Mouse (Mus musculus): Measurements from ENCODE around the gene Mrpl38.
"Not testable (repeated sequence)": the region's sequence is repeated elsewhere in the genome, so short reads cannot be mapped to it uniquely, and the experiment has no call there.

The Mrpl38 gene

DNA sequence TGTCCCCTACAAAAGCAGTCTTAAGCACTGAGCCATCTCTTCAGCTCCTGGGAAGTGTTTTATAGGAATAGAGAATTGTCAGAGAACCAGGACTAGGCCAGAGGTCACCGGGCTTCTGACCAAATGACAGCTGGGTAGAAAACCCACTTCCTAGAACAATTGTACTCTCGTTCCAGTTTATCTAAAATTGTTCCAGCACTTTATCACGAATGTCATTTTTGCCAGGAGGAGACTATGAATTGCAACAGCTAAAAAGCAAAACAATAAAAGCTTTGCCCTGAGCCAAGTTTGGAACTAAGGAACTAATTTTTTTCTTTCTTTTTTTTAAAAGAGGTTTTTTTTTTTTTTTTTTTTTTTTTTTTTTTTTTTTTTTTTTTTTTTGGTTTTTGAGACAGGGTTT lies 43.1 kb downstream of the Mrpl38 start:
- DNase-seq (ENCODE audit: low spot score in 2 of 2): no peak

DNA sequence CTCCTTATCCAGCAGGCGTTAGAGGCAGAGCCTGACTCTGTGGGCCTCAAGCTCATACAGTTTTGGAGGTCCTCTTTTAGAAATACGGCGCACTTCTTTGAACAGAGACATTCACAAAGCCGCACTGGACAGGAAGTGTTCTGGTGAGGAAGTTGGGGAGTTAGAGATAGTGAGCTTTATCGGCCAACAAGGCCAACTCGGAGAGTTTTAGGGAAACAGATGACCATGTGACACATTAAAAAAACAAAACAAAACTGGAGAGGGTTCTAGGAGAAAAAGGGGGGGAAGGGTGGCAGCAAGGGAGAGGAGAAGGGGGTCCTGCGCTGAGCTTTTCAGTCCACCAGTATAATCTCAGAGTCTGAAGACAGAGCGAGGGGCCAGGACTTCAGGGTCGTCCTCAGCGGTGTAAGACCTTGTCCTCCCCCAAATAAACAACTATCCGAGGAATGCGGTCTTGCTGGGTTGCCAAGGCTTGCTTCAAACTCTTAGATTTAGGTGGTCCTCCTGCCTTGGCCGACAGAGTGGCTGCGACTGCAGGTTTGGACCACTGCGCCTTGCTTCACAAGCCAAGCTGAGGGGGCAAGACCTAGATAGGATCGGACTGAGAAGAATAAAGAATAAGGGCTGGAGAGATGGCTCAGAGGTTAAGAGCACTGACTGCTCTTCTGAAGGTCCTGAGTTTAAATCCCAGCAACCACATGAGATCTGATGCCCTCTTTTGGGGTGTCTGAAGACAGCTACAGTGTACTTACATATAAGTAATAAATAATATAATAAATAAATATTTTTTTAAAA lies 44.7 kb downstream of the Mrpl38 start:
- no peak for DNase-seq (ENCODE audit: low spot score in 2 of 2)

DNA sequence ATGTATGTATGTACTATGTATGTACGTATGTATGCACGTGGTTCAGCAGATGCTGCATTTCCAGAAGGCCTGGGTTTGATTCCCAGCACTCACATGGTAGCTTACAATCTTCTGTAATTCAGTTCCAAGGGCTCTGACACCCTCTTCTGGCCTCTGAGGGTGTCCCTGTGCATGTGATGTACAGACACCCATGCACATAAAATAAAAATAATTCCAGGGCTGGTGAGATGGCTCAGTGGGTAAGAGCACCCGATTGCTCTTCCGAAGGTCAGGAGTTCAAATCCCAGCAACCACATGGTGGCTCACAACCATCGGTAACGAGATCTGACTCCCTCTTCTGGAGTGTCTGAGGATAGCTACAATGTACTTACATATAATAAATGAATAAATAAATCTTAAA lies 45.7 kb downstream of the Mrpl38 start:
- DNase-seq (ENCODE audit: low spot score in 2 of 2): not testable (repeated sequence)

DNA sequence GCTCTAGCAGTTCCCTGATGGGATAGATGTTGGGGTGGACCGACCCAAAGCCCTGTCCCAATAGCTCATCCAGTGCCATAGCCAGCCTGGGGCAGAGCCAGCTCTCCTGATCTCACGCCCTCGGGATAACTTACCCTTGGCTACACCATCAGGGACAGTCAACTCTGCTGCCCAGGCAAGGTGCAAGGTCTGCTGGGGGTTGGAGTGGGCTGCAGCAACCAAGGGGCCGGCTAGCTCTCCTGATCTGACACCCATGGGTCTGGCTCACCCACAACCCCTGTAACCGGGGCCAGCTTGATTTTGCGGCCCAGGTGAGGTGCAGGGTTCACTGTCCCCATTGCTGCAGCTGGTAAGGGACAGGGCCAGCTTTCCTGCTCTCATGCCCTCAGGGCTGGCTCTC lies 47.1 kb downstream of the Mrpl38 start:
- DNase-seq (ENCODE audit: low spot score in 2 of 2): no peak

DNA sequence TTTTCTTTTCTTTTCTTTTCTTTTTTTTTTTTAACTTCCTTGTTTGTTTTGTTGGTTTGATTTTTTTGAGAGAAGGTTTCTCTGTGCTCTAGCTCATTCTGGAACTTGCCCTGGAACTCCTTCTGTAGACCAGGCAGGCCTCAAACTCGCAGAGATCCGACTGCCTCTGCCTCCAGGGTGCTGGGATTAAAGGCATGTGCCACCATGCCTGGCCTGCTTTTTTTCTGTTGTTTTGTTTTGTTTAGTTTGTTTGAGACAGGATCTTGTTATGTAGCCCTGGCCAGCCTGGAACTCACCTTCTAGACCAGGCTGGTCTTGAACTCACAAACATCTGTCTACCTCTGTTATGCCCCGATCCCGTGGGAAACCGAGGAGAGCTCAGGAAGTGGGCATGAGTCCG lies 49.1 kb downstream of the Mrpl38 start:
- DNase-seq (ENCODE audit: low spot score in 2 of 2): no peak

DNA sequence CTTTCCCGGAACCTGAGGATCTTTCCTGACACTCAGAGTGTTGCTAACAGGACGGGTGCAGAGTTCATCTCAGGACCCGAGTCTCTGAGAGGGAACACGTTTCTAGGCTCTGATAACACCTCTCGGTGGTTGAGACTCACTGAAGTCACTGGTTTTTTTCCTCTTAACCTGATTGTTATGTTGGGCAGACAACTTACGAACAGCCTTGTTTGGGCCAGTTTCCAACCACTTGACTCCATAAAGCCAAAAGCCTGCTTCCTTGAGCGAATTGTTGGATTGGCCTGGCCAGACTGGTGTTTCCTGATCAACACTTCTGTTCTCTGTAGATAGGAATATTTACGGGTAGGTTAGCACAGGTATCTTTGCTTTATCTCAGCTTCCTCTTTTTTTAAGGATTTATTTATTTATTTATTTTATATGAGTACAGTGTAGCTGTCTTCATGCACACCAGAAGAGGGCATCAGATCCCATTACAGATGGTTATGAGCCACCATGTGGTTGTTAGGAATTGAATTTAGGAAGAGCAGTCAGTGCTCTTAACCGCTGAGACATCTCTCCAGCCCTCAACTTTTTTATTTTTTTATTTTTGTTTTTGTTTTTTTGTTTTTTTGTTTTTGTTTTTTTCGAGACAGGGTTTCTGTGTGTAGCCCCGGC lies 49.8 kb downstream of the Mrpl38 start:
- DNase-seq (ENCODE audit: low spot score in 2 of 2): no peak

DNA sequence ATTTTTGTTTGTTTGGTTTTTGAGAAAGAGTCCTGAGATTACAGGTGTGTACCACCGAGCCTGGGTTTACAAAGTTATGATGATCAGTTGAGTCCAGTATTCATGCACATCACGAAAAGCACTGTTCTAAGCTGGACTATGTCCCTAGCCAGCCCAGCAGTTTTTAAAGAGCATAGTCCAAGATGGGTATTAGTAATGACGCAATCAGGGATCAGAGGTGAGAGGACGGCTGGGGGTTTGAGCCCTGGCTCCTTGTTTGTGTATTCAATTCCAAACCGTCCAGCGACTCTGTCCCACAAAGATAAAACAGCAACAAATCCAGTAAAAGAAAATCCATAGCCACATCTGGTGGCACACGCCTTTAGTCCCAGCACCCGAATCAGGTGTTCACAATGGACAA lies 50.5 kb downstream of the Mrpl38 start:
- no peak for DNase-seq (ENCODE audit: low spot score in 2 of 2)

DNA sequence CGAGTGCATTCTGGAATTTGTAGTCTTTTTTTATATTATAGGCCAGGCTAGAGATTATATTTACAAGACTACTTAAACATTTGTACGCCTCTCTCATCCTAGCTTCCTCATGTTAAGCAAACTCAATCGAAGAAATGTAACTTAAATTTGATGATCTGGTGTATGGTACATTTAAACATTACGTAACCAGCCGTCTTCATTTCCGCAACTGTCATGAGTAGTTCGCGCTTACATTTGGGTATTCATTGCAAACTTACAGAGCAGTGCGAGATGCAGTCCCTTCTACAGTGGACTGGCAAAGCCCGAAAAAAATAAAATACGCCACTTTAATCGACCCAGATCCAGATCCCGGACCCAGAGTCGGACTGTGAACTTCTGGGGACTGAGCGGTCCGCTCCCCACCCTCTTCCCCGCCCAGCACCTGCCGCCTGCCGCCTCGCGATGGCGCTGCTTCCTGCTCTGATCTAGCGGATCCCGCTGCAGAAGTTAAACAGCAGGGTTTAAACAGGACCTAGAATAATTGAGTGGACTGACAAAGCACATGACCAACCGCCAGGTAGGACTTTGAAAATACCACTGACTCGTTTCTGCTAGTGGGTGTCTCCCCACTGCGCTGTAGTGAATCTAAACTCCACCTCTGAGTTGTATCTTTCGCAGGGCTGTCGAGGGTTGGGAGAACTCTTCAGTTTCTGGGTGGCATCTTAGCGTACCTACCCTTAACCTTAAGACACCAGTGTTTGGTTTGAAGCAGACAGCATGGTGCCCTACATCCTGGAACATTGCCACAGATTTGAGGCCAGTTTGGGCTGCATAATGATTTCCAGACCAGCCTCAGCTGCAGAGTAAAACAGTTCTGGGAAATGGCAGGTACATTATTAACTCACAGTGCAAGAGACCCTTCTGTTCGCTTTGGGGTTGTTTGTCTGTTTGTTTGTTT lies 51.2 kb downstream of the Mrpl38 start:
- DNase-seq (ENCODE audit: low spot score in 2 of 2): peak; percentile 85 to 88

DNA sequence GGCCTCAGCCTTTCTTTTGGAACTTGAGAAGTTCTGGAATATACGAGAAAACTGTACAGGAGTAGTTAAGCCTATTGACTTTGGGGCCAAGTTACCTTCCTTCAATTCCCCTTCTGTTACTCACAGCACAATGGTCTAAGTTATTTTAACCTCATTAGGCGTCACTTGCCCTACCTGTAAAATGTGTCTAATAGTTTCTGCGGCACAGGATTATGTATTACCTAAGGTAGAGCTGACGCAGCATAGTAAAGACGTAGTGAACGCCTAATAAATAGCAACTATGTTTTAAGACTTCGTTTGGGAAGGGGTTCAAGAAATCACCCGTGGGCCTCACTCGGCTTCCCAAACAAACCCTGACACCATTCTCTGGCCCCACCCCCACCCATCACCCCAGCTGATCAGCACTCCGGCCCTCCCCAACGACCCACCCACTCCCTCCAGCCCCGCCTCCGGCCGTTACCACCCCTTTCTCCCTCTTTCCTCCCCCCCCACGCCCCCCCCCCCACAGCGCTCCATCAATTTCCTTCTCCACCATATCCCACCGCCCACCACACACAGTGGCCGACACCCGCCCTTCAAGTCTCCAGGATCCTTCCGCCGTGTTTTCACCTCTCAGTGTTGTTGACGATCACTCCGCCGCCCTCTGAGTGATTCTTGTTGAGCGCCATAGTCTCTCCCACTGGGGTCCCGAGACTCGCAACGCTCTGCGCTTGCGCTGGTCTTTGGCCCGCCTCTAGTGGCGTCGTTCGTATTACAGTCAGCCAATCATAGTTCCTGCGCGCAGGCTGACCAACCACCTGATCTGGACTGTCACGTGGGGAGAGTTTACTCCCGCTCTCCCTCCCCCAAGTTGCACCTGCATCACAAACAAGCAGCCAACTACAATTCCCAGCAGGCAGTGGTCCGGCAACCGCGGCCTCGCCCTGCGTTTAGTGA lies 52.1 kb downstream of the Mrpl38 start, which contains the start of gene Wbp2:
Gene Wbp2, minus strand, starts transcription at position 738 of the 936 bp plus-strand sequence.
- DNase-seq (ENCODE audit: low spot score in 2 of 2): peak; percentile 99

DNA sequence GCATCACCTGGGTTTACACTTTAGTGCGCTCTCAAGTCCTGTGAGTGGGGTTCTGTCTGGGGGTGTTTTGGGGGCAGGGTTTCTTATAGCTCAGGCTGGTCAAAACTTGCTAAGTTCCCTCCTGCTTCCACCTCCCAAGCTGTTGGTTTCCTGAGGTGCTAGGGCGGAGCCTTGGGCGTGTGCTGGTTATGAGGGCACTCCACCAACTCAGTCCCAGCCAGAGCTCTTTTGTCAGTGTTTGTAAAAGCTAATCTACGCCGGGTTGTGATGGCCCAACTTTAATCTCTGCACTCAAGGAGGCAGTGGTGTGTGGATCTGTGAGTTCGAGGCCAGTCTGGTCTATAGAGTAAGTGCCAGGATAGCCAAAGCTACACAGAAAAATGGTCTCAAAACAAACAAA lies 54.5 kb downstream of the Mrpl38 start:
- no peak for DNase-seq (ENCODE audit: low spot score in 2 of 2)

DNA sequence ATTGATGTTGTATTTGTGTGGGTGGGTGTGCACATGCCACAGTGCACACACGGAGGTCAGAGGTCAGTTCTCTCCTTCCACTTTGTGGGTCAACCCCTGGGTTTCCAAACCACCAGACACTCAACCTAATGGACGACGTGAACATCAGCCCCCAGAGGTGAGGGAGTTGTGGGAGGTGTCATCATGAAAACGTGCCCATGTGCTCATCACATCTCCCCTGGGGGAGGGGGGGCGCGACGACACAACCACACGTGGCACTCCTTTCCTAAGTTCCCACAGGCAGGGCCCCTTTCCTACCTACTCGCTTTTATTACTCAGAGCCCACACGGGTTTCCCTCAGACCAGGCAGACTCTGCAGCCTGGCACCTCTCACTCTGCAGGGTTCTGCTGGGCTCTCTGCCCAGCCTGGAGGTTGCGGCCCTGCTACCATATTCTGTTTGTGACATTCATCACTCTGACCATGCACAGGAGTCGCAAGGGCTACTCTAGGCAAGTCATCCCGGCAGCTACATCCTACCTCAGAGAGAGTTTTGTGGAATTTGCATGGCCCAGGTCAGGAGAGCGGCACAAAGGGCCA lies 55.5 kb downstream of the Mrpl38 start:
- DNase-seq (ENCODE audit: low spot score in 2 of 2): no peak
